In genomic region chr13:36309160-36309559, GRCm38 (mm10) we compare ENCODE assay signal across 29 mouse cellular contexts.
A peak's percentile ranks its signal among the peaks of the same experiment; 100 is the strongest.
DNase-seq lines count a peak whose midpoint lies in the region; ATAC-seq and TF ChIP-seq lines count a peak whose summit lies in the region.
"Had no signal": no experiment of that assay in that cellular context is flagged by ENCODE, and none has a peak within 500 bp of the region (broad histone marks: within the 10 kb centered on the region; RNA-seq: fewer than 3 reads in every experiment).

No protein-coding gene starts in this region.

- H3K27ac ChIP-seq in layer of hippocampus, adult 2 months: peak overlapping the region; percentile 88
- H3K27ac ChIP-seq in intestine, embryonic 16.5 days (ENCODE audit: low read length): peak overlapping the region; percentile 0; the same call in 1 of the 2 replicates
- no peak overlapping the region for H3K27ac ChIP-seq in midbrain, embryonic 13.5 days
- H3K27ac ChIP-seq: embryonic facial prominence, embryonic 12.5 days; heart, embryonic 13.5 days; hindbrain, embryonic 14.5 days; kidney, postnatal 0 days; limb, embryonic 12.5 days; liver, embryonic 13.5 days; midbrain, embryonic 15.5 days had no signal

- H3K36me3 ChIP-seq in intestine, embryonic 16.5 days (ENCODE audit: control insufficient read depth, insufficient read depth, low read length): no peaks in the 10 kb centered on the region
- H3K36me3 ChIP-seq in midbrain, embryonic 13.5 days: no peaks in the 10 kb centered on the region
- H3K36me3 ChIP-seq: embryonic facial prominence, embryonic 12.5 days; heart, embryonic 13.5 days; limb, embryonic 12.5 days; liver, embryonic 13.5 days; midbrain, embryonic 15.5 days had no signal

- no peaks in the 10 kb centered on the region for H3K27me3 ChIP-seq in intestine, embryonic 16.5 days (replicated peaks; ENCODE audit: control insufficient read depth, insufficient read depth, low read length)
- no peaks in the 10 kb centered on the region for H3K27me3 ChIP-seq in midbrain, embryonic 13.5 days
- H3K27me3 ChIP-seq: embryonic facial prominence, embryonic 12.5 days; heart, embryonic 13.5 days; limb, embryonic 12.5 days; liver, embryonic 13.5 days; midbrain, embryonic 15.5 days had no signal

- 0 out of 2 replicates have a peak, but pooled peaks have one; percentile 46 for ATAC-seq in intestine, embryonic 16.5 days
- no peak for ATAC-seq in midbrain, embryonic 13.5 days
- ATAC-seq: CD4-positive, CD25-positive, alpha-beta regulatory T cell, adult 4 months; forebrain, embryonic 16.5 days; midbrain, embryonic 15.5 days had no signal

- H3K4me1 ChIP-seq in intestine, embryonic 16.5 days (ENCODE audit: control insufficient read depth, insufficient read depth, low read length): no peaks in the 10 kb centered on the region
- H3K4me1 ChIP-seq in midbrain, embryonic 13.5 days (replicated peaks): 0 out of 2 replicates have a peak, but pooled peaks cover 2% of the 10 kb centered on the region
- H3K4me1 ChIP-seq: embryonic facial prominence, embryonic 12.5 days; liver, embryonic 13.5 days; midbrain, embryonic 15.5 days had no signal

- no peak overlapping the region for H3K9ac ChIP-seq in intestine, embryonic 16.5 days (ENCODE audit: low read depth, low read length)
- H3K9ac ChIP-seq in midbrain, embryonic 13.5 days (replicated peaks): no peak overlapping the region
- H3K9ac ChIP-seq: embryonic facial prominence, embryonic 12.5 days; heart, embryonic 13.5 days; hindbrain, embryonic 14.5 days; limb, embryonic 12.5 days; liver, embryonic 13.5 days; midbrain, embryonic 15.5 days had no signal

- intact Hi-C loops in heart, postnatal 36 days (cut with DNase I): no loop called here

- no peak overlapping the region for H3K4me2 ChIP-seq in intestine, embryonic 16.5 days (ENCODE audit: low read depth, low read length)
- no peak overlapping the region for H3K4me2 ChIP-seq in midbrain, embryonic 13.5 days (replicated peaks)
- H3K4me2 ChIP-seq: embryonic facial prominence, embryonic 12.5 days; heart, embryonic 13.5 days; hindbrain, embryonic 14.5 days; limb, embryonic 12.5 days; liver, embryonic 13.5 days; midbrain, embryonic 15.5 days had no signal

- no peaks in the 10 kb centered on the region for H3K9me3 ChIP-seq in intestine, embryonic 16.5 days (ENCODE audit: control insufficient read depth, low read length)
- no peaks in the 10 kb centered on the region for H3K9me3 ChIP-seq in midbrain, embryonic 13.5 days
- H3K9me3 ChIP-seq: embryonic facial prominence, embryonic 12.5 days; heart, embryonic 13.5 days; limb, embryonic 12.5 days; liver, embryonic 13.5 days; midbrain, embryonic 15.5 days had no signal

- DNase-seq in heart, adult 11 months: peak; percentile 81
- DNase-seq in heart, postnatal 36 days: no peak
- DNase-seq in layer of hippocampus, adult 2 months (ENCODE audit: low spot score in 2 of 2): no peak
- no peak for DNase-seq in layer of hippocampus, adult 9-11 months
- DNase-seq in adipocyte (ENCODE audit: low spot score): peak; percentile 28
- DNase-seq in thymus, postnatal 25 days: no peak
- DNase-seq: adrenal gland, adult 2 months; adrenal gland, postnatal 36 days; cerebellum, adult 18-20 months; cerebellum, postnatal 25 days; gastrocnemius, postnatal 25 days; heart, adult 18-20 months; kidney, adult 8-10 months; kidney, postnatal 4 days; liver, embryonic 13.5 days; lung, adult 18-20 months; lung, postnatal 10 days; right cerebral cortex, postnatal 25 days had no signal

- no peak overlapping the region for H3K4me3 ChIP-seq in layer of hippocampus, adult 2 months
- H3K4me3 ChIP-seq in intestine, embryonic 16.5 days (ENCODE audit: low read length): no peak overlapping the region
- no peak overlapping the region for H3K4me3 ChIP-seq in midbrain, embryonic 13.5 days (replicated peaks)
- H3K4me3 ChIP-seq: embryonic facial prominence, embryonic 12.5 days; erythroblast, embryonic 14.5 days; heart, embryonic 13.5 days; limb, embryonic 12.5 days; liver, embryonic 13.5 days; midbrain, embryonic 15.5 days had no signal

- no peak for TF ChIP-seq CTCF in layer of hippocampus, adult 2 months (conservative IDR thresholded peaks at IDR 0.05)

- WGBS in intestine, embryonic 16.5 days: 47% methylated on average over 1 of the region's 1 CpGs
- 96% methylated on average over 1 of the region's 1 CpGs for WGBS in midbrain, embryonic 13.5 days

Comparison
In these comparisons a context has a peak if more than half of its experiments do, and no peak if none do; other contexts are left out.
1. DNase-seq: peak in heart, adult 11 months (single experiment) and adipocyte (single experiment); none in heart, postnatal 36 days (0 of 2), layer of hippocampus, adult 2 months (0 of 2), layer of hippocampus, adult 9-11 months (single experiment) and thymus, postnatal 25 days (single experiment).